Mouse (Mus musculus) erythroblast, embryonic 14.5 days (primary cell): ENCODE data around the gene Gm10563.

Experiments used
- GATA1 ChIP-seq: IDR thresholded peaks from 2 replicates; pipeline ENCODE4 v1.6.1; 2012; ENCODE audit warnings: low read length, inconsistent platforms, mixed read lengths
- TAL1 ChIP-seq: IDR thresholded peaks from 3 replicates; pipeline ENCODE4 v1.6.1; 2012; ENCODE audit warnings: low read length, inconsistent platforms, mixed read lengths

GRCm38 (mm10) chr4:155574931-155575330, 70.3 kb downstream of the Gm10563 start:
- no peak for TF ChIP-seq TAL1
- no peak for TF ChIP-seq GATA1
